Mouse (Mus musculus): ENCODE measurements around the gene Pgm2l1.

DNA sequence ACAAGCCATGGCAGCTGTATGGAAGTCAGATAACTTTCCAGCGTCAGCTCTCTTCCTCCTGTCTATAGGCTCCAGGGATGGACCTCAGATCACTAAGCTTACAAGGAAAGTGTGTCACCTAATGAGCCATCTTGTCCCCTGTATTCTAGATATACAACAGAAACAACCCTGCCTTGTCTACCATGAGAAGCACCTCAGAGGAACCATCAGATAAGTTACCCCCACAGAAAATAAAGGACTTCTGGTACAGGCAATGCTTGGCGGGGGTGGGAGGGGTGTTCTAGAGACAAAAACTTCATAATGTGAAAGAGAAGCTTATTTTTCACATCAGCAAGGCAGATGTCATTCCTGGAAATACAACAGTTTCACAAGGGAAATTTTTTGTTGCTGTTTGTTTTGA, 21.1 kb upstream of the Pgm2l1 start:
- no peak for TF ChIP-seq TAL1 (IDR thresholded peaks at IDR 0.05; ENCODE audit: low read length)
- no peak for TF ChIP-seq GATA1 (IDR thresholded peaks at IDR 0.05; ENCODE audit: low read length)

Data from erythroblast, embryonic 14.5 days (primary cell).